Mouse (Mus musculus) stomach, embryonic 16.5 days (tissue): ENCODE data around the gene Map3k12. TPM values are rescaled to one million over a fixed set of nuclear protein-coding genes. Genes with fewer than 3 reads are reported as not detected.
A peak's percentile ranks its signal among the peaks of the same experiment; 100 is the strongest.

Experiments used
- ATAC-seq: fragments of 200-750 bp; cut with Nextera tagmentation; 2 replicates; pipeline ENCODE4 v1.8.0; 2017; ENCODE audit warnings: moderate number of reproducible peaks, moderate TSS enrichment; ENCODE audit not compliant: insufficient read depth, low FRiP score
- H3K27ac ChIP-seq: fragments of 300-500 bp; sonication (generic); 2 replicates; pipeline ENCODE4 v1.5.1; 2014; ENCODE audit warnings: low read length
- H3K27me3 ChIP-seq: fragments of 300-500 bp; sonication (generic); 2 replicates; pipeline ENCODE4 v1.6.1; 2014; ENCODE audit warnings: low read length, control low read depth, mixed read lengths; ENCODE audit not compliant: control insufficient read depth, insufficient read depth
- H3K36me3 ChIP-seq: fragments of 300-500 bp; sonication (generic); 2 replicates; pipeline ENCODE4 v1.6.1; 2014; ENCODE audit warnings: low read length; ENCODE audit not compliant: control insufficient read depth, insufficient read depth
- H3K4me1 ChIP-seq: fragments of 300-500 bp; sonication (generic); 2 replicates; pipeline ENCODE4 v1.6.1; 2014; ENCODE audit warnings: low read length, control low read depth, mixed read lengths; ENCODE audit not compliant: control insufficient read depth, insufficient read depth
- H3K4me2 ChIP-seq: fragments of 300-500 bp; sonication (generic); 2 replicates; pipeline ENCODE4 v1.6.1; 2014; ENCODE audit warnings: low read depth, low read length, mixed read lengths
- H3K4me3 ChIP-seq: fragments of 300-500 bp; sonication (generic); replicated peaks from 2 replicates; pipeline ENCODE4 v1.5.1; 2014; ENCODE audit warnings: mild to moderate bottlenecking, low read length
- H3K9ac ChIP-seq: fragments of 300-500 bp; sonication (generic); 2 replicates; pipeline ENCODE4 v1.6.1; 2014; ENCODE audit warnings: low read length
- H3K9me3 ChIP-seq: fragments of 300-500 bp; sonication (generic); replicated peaks from 2 replicates; pipeline ENCODE4 v1.6.1; 2016; ENCODE audit warnings: low read length, control low read depth; ENCODE audit not compliant: control insufficient read depth
- WGBS: fragments of 180-500 bp; shearing (Covaris S2); extraction: QIAGEN DNeasy Blood & Tissue Kit; methylation state at CpG from one replicate; pipeline ENCODE4 v1.1.7; 2014; 5-methylcytosine and 5-hydroxymethylcytosine counted together
- polyA plus RNA-seq: library from polyadenylated mRNA; unstranded; fragments of >200 nt; fragmentation: Nextera tagmentation; extraction: Ambion mirVana; gene quantifications from 2 replicates; pipeline ENCODE4 v1.2.1, GENCODE M21; 2015

Gene Map3k12
- polyA plus RNA-seq, 1 experiment from 2014 or later: 15.1 TPM

- H3K4me2 ChIP-seq: no peak overlapping the region
Measured at GRCm38 (mm10) chr15:102473246-102473645, 43.6 kb downstream of the Map3k12 start.

DNA sequence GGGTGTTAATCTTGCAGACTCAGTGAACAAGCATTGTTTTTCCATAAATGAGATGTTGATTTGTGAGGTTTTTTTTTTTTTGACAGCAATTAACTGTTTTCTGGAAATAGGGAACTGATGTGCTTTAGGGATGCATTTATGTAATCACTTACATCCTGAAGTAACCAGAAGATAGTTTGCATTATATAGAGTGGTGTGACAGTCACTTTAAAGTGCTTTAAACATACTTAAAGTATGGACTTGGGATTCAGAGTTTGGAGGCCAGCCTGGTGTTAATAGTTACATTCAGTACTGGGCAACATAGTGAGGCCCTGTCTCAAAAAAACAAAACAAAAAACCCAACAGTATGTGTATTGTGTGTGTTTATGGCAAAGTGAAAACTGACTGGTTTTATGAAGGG, 45.1 kb downstream of the Map3k12 start:
- Histone ChIP-seq H3K9ac (no peak overlapping the region), H3K9me3 (no peaks in the 10 kb centered on the region), H3K4me2 (peak overlapping the region; percentile 77), H3K4me1 (peaks cover 6% of the 10 kb centered on the region; the same call in 1 of the 2 replicates), H3K4me3 (peak overlapping the region; percentile 91), H3K27me3 (no peaks in the 10 kb centered on the region), H3K27ac (no peak overlapping the region), H3K36me3 (peaks cover 25% of the 10 kb centered on the region)
- no peak for ATAC-seq

More at GRCm38 (mm10) chr15:102473246-102473645, 43.6 kb downstream of the Map3k12 start:
- Histone ChIP-seq H3K9ac (no peak overlapping the region), H3K4me1 (peaks cover 6% of the 10 kb centered on the region; the same call in 1 of the 2 replicates), H3K36me3 (peaks cover 29% of the 10 kb centered on the region), H3K9me3 (no peaks in the 10 kb centered on the region), H3K27me3 (no peaks in the 10 kb centered on the region), H3K27ac (no peak overlapping the region), H3K4me3 (no peak overlapping the region)
- ATAC-seq: no peak
- WGBS: 57% methylated on average over 2 of the region's 2 CpGs

GRCm38 (mm10) chr15:102471295-102471645, 45.6 kb downstream of the Map3k12 start:
- H3K4me3 ChIP-seq: peak overlapping the region; percentile 91
- no peaks in the 10 kb centered on the region for H3K27me3 ChIP-seq
- no peak for ATAC-seq
- no peaks in the 10 kb centered on the region for H3K9me3 ChIP-seq
- WGBS: 0% methylated on average over 10 of the region's 10 CpGs
- peak overlapping the region; percentile 98 for H3K27ac ChIP-seq
- H3K9ac ChIP-seq: peak overlapping the region; percentile 98
- peaks cover 6% of the 10 kb centered on the region; the same call in 1 of the 2 replicates for H3K4me1 ChIP-seq
- peak overlapping the region; percentile 77 for H3K4me2 ChIP-seq
- peaks cover 22% of the 10 kb centered on the region for H3K36me3 ChIP-seq

GRCm38 (mm10) chr15:102470605-102471294, 46.1 kb downstream of the Map3k12 start:
- H3K36me3 ChIP-seq: peaks cover 17% of the 10 kb centered on the region
- H3K27ac ChIP-seq: peak overlapping the region; percentile 98
- peaks cover 6% of the 10 kb centered on the region; the same call in 1 of the 2 replicates for H3K4me1 ChIP-seq
- no peaks in the 10 kb centered on the region for H3K9me3 ChIP-seq
- H3K4me2 ChIP-seq: peak overlapping the region; percentile 77
- peak overlapping the region; percentile 98 for H3K9ac ChIP-seq
- peak overlapping the region; percentile 91 for H3K4me3 ChIP-seq
- under 1% methylated on average over 41 of the region's 67 CpGs for WGBS
- ATAC-seq: peak; percentile 61
- no peaks in the 10 kb centered on the region for H3K27me3 ChIP-seq

DNA sequence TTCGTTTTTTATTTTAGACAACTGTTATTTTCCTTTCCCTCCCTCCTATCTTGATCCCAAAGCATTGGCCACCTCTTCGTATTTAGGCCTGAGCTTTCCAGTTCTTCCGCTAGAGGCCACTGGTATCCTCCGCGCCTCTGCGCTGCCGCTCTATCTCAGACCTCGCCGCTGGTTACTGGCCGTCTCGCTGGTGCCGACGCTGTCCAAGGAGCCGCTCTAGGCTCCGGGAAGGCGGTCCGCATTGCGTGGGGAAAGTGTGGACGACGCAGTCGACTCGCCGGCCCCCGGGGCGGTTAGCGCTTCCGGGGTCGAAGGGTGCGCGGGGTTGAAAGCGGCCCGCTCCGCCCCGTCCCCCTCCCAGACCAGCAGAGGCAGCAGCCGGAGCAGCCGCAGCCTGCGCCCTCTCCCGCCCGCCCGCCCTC, 46.7 kb downstream of the Map3k12 start, which contains the start of gene Pcbp2:
Pcbp2 (plus strand) TSS at position 357 of the 422 bp plus-strand sequence.
- Histone ChIP-seq H3K9ac (peak within 1 kb of the TSS; percentile 98), H3K36me3 (peaks cover 11% of the 10 kb centered on the region; the same call in 1 of the 2 replicates), H3K9me3 (no peaks in the 10 kb centered on the region), H3K4me3 (peak within 1 kb of the TSS; percentile 91), H3K27ac (peak within 1 kb of the TSS; percentile 98), H3K27me3 (no peaks in the 10 kb centered on the region), H3K4me2 (peak within 1 kb of the TSS; percentile 77), H3K4me1 (peaks cover 6% of the 10 kb centered on the region; the same call in 1 of the 2 replicates)
- under 1% methylated on average over 34 of the region's 40 CpGs for WGBS
- ATAC-seq: peak; percentile 99

- Histone ChIP-seq H3K4me3 (no peak overlapping the region), H3K4me1 (peaks cover 6% of the 10 kb centered on the region; the same call in 1 of the 2 replicates), H3K4me2 (no peak overlapping the region), H3K27me3 (no peaks in the 10 kb centered on the region), H3K9me3 (no peaks in the 10 kb centered on the region), H3K27ac (no peak overlapping the region), H3K36me3 (no peaks in the 10 kb centered on the region), H3K9ac (no peak overlapping the region)
- 98% methylated on average over 9 of the region's 9 CpGs for WGBS
- ATAC-seq: no peak
Measured at GRCm38 (mm10) chr15:102468675-102469370, 48.0 kb downstream of the Map3k12 start.

- Histone ChIP-seq H3K9ac (no peak overlapping the region), H3K27ac (no peak overlapping the region), H3K9me3 (no peaks in the 10 kb centered on the region), H3K4me1 (peaks cover 13% of the 10 kb centered on the region), H3K4me3 (no peak overlapping the region), H3K4me2 (no peak overlapping the region), H3K36me3 (no peaks in the 10 kb centered on the region), H3K27me3 (no peaks in the 10 kb centered on the region)
- ATAC-seq: no peak
Measured at GRCm38 (mm10) chr15:102463666-102464065, 53.2 kb downstream of the Map3k12 start.

GRCm38 (mm10) chr15:102461430-102462075, 55.3 kb downstream of the Map3k12 start:
- peaks cover 13% of the 10 kb centered on the region for H3K4me1 ChIP-seq
- 0 out of 2 replicates have a peak overlapping the region, but pooled peaks have one; percentile 11 for H3K4me3 ChIP-seq
- H3K9me3 ChIP-seq: no peaks in the 10 kb centered on the region
- 67% methylated on average over 9 of the region's 9 CpGs for WGBS
- no peak overlapping the region for H3K9ac ChIP-seq
- peak overlapping the region; percentile 27; the same call in 1 of the 2 replicates for H3K4me2 ChIP-seq
- ATAC-seq: no peak
- H3K36me3 ChIP-seq: no peaks in the 10 kb centered on the region
- H3K27me3 ChIP-seq: no peaks in the 10 kb centered on the region
- H3K27ac ChIP-seq: peak overlapping the region; percentile 62
